Mouse (Mus musculus) heart, postnatal 10 days (tissue): ENCODE data around the gene Glt1d1. TPM values are rescaled to one million over a fixed set of nuclear protein-coding genes. Genes with fewer than 3 reads are reported as not detected.
"Not testable (repeated sequence)": the region's sequence is repeated elsewhere in the genome, so short reads cannot be mapped to it uniquely, and the experiment has no call there.

Source experiments
- DNase-seq, 2 experiments: peaks; one replicate each; pipeline ENCODE4 v3.0.0; 2021
- intact Hi-C: fragments of 180-260 bp; cut with DNase I; formaldehyde crosslinking; loops from one replicate; pipeline ENCODE4 v1.15.1; 2025
- total RNA-seq, 2 experiments: library from RNA; stranded (reverse); gene quantifications; 2 replicates each; pipeline ENCODE4 v1.2.3; 2021

Glt1d1 gene
- total RNA-seq, 2 experiments from 2014 or later, result not detected

GRCm38 (mm10) chr5:127695898-127696297, 63.8 kb downstream of the Glt1d1 start:
- peak in 1 of 2 experiments; percentile 3 for DNase-seq
- intact Hi-C loops, result no loop called here

- intact Hi-C loops, result no loop called here
- DNase-seq, result no peak
Measured at GRCm38 (mm10) chr5:127696602-127697001, 64.5 kb downstream of the Glt1d1 start.

GRCm38 (mm10) chr5:127698525-127698924, 66.5 kb downstream of the Glt1d1 start:
- intact Hi-C loops, result no loop called here
- no peak for DNase-seq

DNA sequence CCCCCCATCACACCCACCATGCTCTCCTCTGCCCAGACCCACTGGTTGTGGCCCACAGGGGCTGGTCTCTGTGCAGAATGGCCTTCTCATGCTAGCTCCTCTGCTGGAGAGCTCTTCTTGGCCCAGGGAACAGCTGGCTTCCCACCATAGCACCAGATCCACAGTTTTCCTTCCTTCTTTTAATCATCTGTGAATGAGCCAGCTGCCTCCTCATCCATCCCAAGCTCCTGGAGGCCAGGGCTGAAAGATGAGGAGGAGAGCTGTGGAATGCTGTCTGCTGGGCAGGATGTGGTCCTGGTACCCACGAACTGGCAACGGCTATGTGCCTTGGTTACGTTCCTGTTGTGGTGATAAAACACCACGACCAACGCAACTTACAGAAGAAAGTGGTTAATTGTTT, 67.6 kb downstream of the Glt1d1 start:
- intact Hi-C loops, result no loop called here
- no peak for DNase-seq

DNA sequence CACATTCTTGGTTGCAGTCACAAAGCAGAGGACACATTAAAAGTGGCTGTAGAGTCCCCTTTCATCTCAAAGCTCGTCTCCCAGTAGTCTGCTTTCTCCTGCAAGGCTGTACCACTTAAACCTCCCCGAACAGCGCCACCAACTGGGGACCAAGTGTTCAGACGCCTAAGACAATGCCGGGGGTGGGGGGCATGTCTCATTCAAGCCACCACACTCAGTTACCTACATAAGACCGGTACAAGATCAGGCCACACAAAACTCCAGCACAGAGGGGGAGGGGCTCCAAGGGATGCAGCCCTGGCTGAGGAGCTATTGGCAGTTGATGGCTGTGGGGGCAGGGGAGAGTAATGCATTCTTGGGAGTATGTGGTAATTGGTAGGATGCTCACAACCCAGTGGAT, 68.1 kb downstream of the Glt1d1 start:
- no peak for DNase-seq
- intact Hi-C loops, result no loop called here

DNA sequence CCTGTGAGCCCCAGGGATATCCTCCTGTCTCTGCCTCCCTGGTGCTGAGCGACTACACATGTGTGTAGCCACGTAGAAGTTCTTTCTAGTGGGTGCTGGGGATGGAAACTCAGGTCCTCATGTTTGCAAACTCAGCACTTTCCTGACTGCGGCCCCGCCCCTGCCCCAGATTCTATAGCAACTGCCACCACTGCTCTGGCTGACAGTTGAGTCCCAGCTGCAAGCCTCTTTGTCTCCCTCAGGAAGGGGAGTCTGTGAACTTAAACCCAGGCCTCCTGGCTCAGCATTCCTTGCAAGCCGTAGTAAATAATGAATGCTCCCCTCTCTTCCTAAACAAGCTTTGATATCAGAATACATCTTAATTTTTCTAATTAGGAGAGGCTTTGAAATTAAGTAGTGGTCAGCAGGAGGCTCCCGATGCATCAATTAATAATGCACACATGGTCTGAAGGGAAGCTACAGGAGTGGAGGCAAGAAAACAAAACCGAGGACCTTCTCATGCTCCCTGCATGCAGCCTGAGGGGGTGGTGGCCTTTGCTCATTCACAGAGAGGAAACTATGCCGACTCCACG, 71.6 kb downstream of the Glt1d1 start:
- intact Hi-C loops, result no loop called here

GRCm38 (mm10) chr5:127705225-127705624, 73.2 kb downstream of the Glt1d1 start:
- intact Hi-C loops, result no loop called here
- DNase-seq, result no peak

More for the DNA sequence above, 71.6 kb downstream of the Glt1d1 start:
- no peak for DNase-seq

GRCm38 (mm10) chr5:127705976-127706375, 73.9 kb downstream of the Glt1d1 start:
- DNase-seq, result no peak
- intact Hi-C loops, result no loop called here

DNA sequence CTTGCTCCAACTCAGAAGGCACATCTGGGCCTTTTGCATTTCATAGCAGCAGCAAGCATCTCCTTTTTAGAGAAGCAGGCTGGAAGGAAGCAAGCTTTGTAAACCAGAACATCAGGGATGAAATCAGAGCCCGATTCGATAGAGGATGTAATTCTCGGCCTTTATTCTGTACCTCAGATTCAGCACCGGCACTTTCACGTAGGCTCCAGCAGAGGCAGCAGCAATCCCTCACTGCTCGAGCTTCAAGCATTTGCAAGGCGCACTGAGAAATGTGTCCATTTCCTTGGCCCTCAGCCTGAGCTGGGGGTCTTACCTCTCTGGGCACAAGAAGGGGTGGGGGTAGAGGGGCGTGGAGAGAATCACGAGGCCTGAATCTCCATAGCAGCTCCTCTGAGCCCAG, 76.1 kb downstream of the Glt1d1 start:
- DNase-seq, result no peak
- intact Hi-C loops, result no loop called here

GRCm38 (mm10) chr5:127714783-127715704, 83.0 kb downstream of the Glt1d1 start:
- no peak for DNase-seq
- intact Hi-C loops, result no loop called here

GRCm38 (mm10) chr5:127720591-127721379, 88.7 kb downstream of the Glt1d1 start:
- peak; percentile 19 to 28 for DNase-seq
- intact Hi-C loops, result no loop called here

DNA sequence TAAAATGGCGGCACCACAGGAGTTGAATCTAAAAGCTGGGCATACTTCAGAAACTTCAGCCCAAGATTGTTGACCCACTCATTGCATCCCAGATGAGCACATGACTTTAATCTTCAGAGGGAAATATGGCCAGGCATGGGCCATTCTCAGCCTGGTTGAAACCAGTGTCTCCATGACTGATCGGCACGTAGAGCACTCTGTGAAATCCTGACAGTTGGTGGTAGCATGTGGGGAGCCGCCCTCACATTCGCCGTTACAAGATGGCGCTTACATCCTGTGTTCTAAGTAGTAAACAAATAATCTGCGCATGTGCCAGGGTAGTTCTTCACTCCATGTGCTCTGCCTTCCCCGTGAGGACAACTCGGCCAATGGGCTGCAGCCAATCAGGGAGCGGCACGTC, 90.1 kb downstream of the Glt1d1 start:
- DNase-seq, intact Hi-C loops: not testable (repeated sequence)

- intact Hi-C loops, result no loop called here
- DNase-seq, result no peak
Measured at GRCm38 (mm10) chr5:127730351-127730750, 98.3 kb downstream of the Glt1d1 start.

- intact Hi-C loops, result no loop called here
Measured at GRCm38 (mm10) chr5:127741331-127741730, 109.3 kb downstream of the Glt1d1 start.

GRCm38 (mm10) chr5:127749540-127749939, 117.5 kb downstream of the Glt1d1 start:
- intact Hi-C loops, DNase-seq: not testable (repeated sequence)

More at GRCm38 (mm10) chr5:127741331-127741730, 109.3 kb downstream of the Glt1d1 start:
- DNase-seq, result no peak

- intact Hi-C loops, result no loop called here
- no peak for DNase-seq
Measured at GRCm38 (mm10) chr5:127751262-127751975, 119.4 kb downstream of the Glt1d1 start.

GRCm38 (mm10) chr5:127755594-127755993, 123.5 kb downstream of the Glt1d1 start:
- DNase-seq, result no peak
- intact Hi-C loops, result no loop called here

DNA sequence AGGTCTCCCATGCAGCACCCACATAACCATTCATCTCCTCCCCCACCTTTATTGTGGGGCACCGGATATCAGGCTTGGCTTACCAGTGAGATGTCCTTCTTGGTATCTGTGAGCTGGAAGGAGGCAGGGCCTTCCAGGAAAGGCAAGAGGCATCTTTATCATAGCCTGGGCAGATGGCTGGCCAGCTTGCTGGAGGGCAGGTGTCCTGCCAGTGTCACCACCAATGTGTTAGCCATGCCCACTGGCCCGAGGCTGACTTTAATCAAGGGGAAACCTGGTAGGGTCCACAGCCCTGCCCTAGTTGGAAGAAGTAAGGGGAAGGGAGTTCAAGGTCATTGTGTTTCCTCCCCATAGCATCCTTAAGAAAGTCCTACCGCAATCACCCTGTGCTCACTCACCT, 123.9 kb downstream of the Glt1d1 start:
- DNase-seq, result no peak
- intact Hi-C loops, result no loop called here

DNA sequence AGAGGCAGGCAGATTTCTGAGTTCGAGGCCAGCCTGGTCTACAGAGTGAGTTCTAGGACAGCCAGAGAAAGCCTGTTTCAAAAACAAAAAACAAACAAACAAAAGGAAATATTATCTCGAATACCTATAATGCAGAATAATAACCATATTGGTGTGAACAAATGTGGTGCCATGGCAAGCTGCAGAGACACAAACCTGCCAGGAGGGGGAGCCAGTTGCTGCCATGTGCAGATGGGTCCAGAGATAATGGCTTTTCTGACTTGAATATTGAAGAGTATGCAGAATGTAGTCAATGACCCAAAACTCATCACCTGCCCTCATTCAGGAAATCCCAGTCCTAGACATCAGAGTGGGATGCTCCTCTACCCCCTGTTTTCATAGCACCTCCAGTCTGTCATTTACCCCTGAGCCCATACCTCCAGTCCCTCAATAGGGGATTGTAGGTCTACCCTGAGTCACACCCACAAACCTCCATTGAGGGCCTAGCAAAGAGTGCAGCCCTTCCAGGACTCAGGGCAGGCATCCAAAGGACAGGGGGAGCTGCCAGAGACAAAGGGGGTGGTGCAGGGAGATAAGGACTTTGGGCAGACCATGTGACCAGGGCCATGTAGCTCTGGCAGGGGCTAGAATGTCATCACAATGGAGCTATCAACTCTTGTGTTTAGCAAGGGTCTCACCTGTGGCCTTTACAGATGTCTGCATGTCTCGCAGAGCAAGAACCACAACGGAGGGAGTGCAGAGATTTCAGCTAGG, 124.8 kb downstream of the Glt1d1 start:
- intact Hi-C loops, result no loop called here
- DNase-seq, result peak in 1 of 2 experiments; percentile 3

DNA sequence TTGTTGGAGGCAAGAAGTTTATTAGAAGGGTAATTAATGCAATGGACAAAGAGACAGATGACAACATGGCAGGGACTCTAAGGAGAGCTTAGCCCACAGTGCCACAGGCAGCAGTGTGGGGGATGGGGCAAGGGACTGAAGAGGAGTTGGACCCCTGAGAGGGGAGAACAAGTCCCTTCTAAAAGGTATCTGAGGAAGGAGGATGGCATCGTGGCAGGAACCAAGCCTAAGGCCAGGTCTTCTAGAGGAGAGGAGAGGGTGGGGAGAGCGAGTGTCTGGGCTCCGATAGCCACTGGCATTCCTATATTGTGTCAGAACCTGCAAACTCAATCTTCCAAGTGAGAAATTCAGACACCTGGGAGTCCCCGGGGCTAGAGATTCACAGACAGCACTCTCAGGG, 126.5 kb downstream of the Glt1d1 start:
- no peak for DNase-seq
- intact Hi-C loops, result no loop called here
